Mouse (Mus musculus): ENCODE results near the gene Dsp. TPM values are rescaled to one million over a fixed set of nuclear protein-coding genes. Genes with fewer than 3 reads are reported as not detected.

Gene Dsp
- total RNA-seq, 1 experiment: 29.4 TPM

DNA sequence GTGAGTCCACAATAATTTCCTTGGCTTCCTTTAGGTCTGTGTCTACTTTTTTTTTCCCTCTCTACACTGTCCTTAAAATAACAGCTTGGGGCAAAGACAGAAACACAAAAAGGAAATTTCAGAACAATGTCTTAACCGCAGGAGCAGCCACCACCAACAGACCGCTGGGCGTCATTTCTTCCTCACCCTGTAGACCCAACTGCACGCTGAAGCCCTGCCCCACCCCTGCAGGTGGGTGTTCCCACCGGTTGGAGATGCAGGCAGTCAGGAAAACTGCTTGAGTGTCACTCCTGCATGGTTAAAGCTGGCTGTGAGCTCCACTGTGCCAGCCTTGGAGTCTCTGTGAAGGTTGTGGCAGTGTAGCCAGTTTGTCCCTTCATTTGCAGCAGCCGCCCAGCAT is 6.5 kb downstream of the Dsp start:
- Histone ChIP-seq H3K4me3 (ENCODE audit: insufficient read depth in 1 of 2, low read depth in 1 of 2, low read length in 2 of 2, poor library complexity in 1 of 2, severe bottlenecking in 1 of 2) (no peak overlapping the region), H3K4me1 (ENCODE audit: control insufficient read depth in 2 of 2, insufficient read depth in 2 of 2, low read length in 2 of 2, poor library complexity in 1 of 2) (peaks cover 2 to 5% of the 10 kb centered on the region in 2 experiments; a peak in 1 of 4 replicates), H3K27ac (ENCODE audit: insufficient read depth, low read depth, low read length, poor library complexity, severe bottlenecking) (no peak overlapping the region), H3K36me3 (ENCODE audit: control insufficient read depth, insufficient read depth, low read length, poor library complexity, severe bottlenecking) (no peaks in the 10 kb centered on the region), H3K9me3 (ENCODE audit: control insufficient read depth, insufficient read depth, low read depth, low read length) (no peaks in the 10 kb centered on the region), H3K9ac (ENCODE audit: insufficient read depth, low read depth, low read length, poor library complexity, severe bottlenecking) (no peak overlapping the region)
- no peak for DNase-seq (ENCODE audit: low read depth, low spot score)
- no peak for TF ChIP-seq MAFK (IDR thresholded peaks at IDR 0.05; ENCODE audit: insufficient read depth, low read depth, low read length)
- no peak for TF ChIP-seq HCFC1 (IDR thresholded peaks at IDR 0.05; ENCODE audit: borderline replicate concordance, insufficient read depth, low read length)
- no peak for TF ChIP-seq CHD2 (IDR thresholded peaks at IDR 0.05; ENCODE audit: low read depth, low read length)
- no peak for TF ChIP-seq ZC3H11A (IDR thresholded peaks at IDR 0.05; ENCODE audit: borderline replicate concordance, low read depth, low read length)
- TF ChIP-seq ZNF384 (IDR thresholded peaks at IDR 0.05; ENCODE audit: low read depth, low read length): no peak
- in situ Hi-C loops (cut with MboI; ENCODE audit: low sequenced_read_pairs in 2 of 2, unreplicated experiment in 2 of 2): no loop called here

DNA sequence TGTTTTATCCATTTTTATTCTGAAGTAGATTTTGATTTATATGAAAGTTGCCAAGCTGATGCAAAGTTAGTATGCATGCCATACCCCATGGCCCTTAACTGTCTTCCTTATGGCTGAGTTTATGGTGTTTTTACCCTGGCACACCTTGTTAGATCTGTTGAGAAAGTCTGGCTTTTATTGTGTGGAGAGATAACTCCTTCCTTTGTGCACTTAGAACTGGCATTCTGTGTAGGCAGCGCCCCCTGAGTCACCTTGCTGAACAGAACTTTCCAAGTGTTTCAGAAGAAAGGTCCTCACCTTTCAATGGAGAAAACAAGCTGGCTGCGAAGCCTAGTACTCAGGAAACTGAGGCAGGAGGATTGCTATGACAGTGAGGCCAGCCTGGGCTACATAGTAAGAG is 10.9 kb downstream of the Dsp start:
- no peak overlapping the region for H3K27ac ChIP-seq (ENCODE audit: insufficient read depth, low read depth, low read length, poor library complexity, severe bottlenecking)

DNA sequence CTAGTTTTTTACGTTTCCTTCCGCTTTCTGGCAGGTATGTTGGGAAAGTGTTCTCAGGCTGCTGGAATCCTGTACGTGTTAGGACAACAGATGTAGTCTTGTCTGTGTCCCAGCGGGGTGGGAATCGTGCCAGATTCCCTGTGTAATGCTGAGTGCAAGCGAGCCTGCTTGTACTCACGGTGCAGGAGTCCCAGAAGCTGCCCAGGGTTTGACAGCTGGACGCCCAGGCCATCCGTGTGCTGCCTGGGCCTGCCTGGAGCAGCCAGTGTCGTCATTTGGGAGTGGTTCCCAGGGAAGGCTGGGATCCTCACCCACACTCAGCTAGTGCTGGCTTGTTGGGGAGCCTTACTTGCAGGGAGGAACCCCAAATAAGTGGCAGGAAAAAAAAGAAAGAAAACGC is 11.6 kb downstream of the Dsp start:
- in situ Hi-C loops (cut with MboI; ENCODE audit: low sequenced_read_pairs in 2 of 2, unreplicated experiment in 2 of 2): no loop called here
- no peak for DNase-seq (ENCODE audit: low read depth, low spot score)
- peaks cover 0 to 2% of the 10 kb centered on the region in 2 experiments; a peak in 1 of 4 replicates for H3K4me1 ChIP-seq (ENCODE audit: control insufficient read depth in 2 of 2, insufficient read depth in 2 of 2, low read length in 2 of 2, poor library complexity in 1 of 2)

More for the DNA sequence above, 10.9 kb downstream of the Dsp start:
- H3K36me3 ChIP-seq (ENCODE audit: control insufficient read depth, insufficient read depth, low read length, poor library complexity, severe bottlenecking): no peaks in the 10 kb centered on the region
- H3K4me3 ChIP-seq (ENCODE audit: insufficient read depth in 1 of 2, low read depth in 1 of 2, low read length in 2 of 2, poor library complexity in 1 of 2, severe bottlenecking in 1 of 2): no peak overlapping the region
- DNase-seq (ENCODE audit: low read depth, low spot score): no peak
- H3K4me1 ChIP-seq (ENCODE audit: control insufficient read depth in 2 of 2, insufficient read depth in 2 of 2, low read length in 2 of 2, poor library complexity in 1 of 2): peaks cover 0 to 2% of the 10 kb centered on the region in 2 experiments; a peak in 1 of 4 replicates
- H3K9ac ChIP-seq (ENCODE audit: insufficient read depth, low read depth, low read length, poor library complexity, severe bottlenecking): no peak overlapping the region
- no peaks in the 10 kb centered on the region for H3K9me3 ChIP-seq (ENCODE audit: control insufficient read depth, insufficient read depth, low read depth, low read length)
- in situ Hi-C loops (cut with MboI; ENCODE audit: low sequenced_read_pairs in 2 of 2, unreplicated experiment in 2 of 2): no loop called here
- TF ChIP-seq CHD2 (IDR thresholded peaks at IDR 0.05; ENCODE audit: low read depth, low read length) (no peak), ZNF384 (IDR thresholded peaks at IDR 0.05; ENCODE audit: low read depth, low read length) (no peak), HCFC1 (IDR thresholded peaks at IDR 0.05; ENCODE audit: borderline replicate concordance, insufficient read depth, low read length) (no peak)

DNA sequence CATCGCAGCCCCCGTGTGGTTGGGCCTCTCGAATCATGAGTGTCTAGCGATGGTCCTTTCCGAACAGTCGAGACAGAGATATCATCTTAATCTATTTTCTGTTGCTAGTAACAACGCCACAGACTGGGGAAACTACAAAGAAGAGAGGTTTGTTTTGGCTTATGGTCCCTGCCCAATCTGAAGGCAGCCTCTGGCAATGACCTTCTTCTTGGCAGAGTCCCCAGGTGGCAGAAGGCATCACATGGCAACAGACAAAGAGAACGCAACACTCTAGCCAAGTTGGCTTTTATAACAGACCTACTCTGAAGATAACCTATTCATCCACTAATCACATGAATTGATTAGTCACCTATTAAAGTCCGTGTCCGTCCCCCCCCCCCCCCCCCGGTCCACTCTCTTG is 13.8 kb downstream of the Dsp start:
- Histone ChIP-seq H3K9me3 (ENCODE audit: control insufficient read depth, insufficient read depth, low read depth, low read length) (no peaks in the 10 kb centered on the region), H3K9ac (ENCODE audit: insufficient read depth, low read depth, low read length, poor library complexity, severe bottlenecking) (no peak overlapping the region), H3K4me1 (ENCODE audit: control insufficient read depth in 2 of 2, insufficient read depth in 2 of 2, low read length in 2 of 2, poor library complexity in 1 of 2) (no peaks in the 10 kb centered on the region), H3K4me3 (ENCODE audit: insufficient read depth in 1 of 2, low read depth in 1 of 2, low read length in 2 of 2, poor library complexity in 1 of 2, severe bottlenecking in 1 of 2) (no peak overlapping the region), H3K27ac (ENCODE audit: insufficient read depth, low read depth, low read length, poor library complexity, severe bottlenecking) (no peak overlapping the region), H3K36me3 (ENCODE audit: control insufficient read depth, insufficient read depth, low read length, poor library complexity, severe bottlenecking) (no peaks in the 10 kb centered on the region)
- TF ChIP-seq ZNF384 (IDR thresholded peaks at IDR 0.05; ENCODE audit: low read depth, low read length): no peak
- TF ChIP-seq HCFC1 (IDR thresholded peaks at IDR 0.05; ENCODE audit: borderline replicate concordance, insufficient read depth, low read length): no peak
- TF ChIP-seq ZC3H11A (IDR thresholded peaks at IDR 0.05; ENCODE audit: borderline replicate concordance, low read depth, low read length): no peak
- no peak for DNase-seq (ENCODE audit: low read depth, low spot score)
- in situ Hi-C loops (cut with MboI; ENCODE audit: low sequenced_read_pairs in 2 of 2, unreplicated experiment in 2 of 2): no loop called here

More for the DNA sequence above, 11.6 kb downstream of the Dsp start:
- H3K36me3 ChIP-seq (ENCODE audit: control insufficient read depth, insufficient read depth, low read length, poor library complexity, severe bottlenecking): no peaks in the 10 kb centered on the region
- no peak overlapping the region for H3K4me3 ChIP-seq (ENCODE audit: insufficient read depth in 1 of 2, low read depth in 1 of 2, low read length in 2 of 2, poor library complexity in 1 of 2, severe bottlenecking in 1 of 2)
- H3K9ac ChIP-seq (ENCODE audit: insufficient read depth, low read depth, low read length, poor library complexity, severe bottlenecking): no peak overlapping the region
- H3K27ac ChIP-seq (ENCODE audit: insufficient read depth, low read depth, low read length, poor library complexity, severe bottlenecking): no peak overlapping the region
- no peaks in the 10 kb centered on the region for H3K9me3 ChIP-seq (ENCODE audit: control insufficient read depth, insufficient read depth, low read depth, low read length)
- no peak for TF ChIP-seq MAFK (IDR thresholded peaks at IDR 0.05; ENCODE audit: insufficient read depth, low read depth, low read length)

DNA sequence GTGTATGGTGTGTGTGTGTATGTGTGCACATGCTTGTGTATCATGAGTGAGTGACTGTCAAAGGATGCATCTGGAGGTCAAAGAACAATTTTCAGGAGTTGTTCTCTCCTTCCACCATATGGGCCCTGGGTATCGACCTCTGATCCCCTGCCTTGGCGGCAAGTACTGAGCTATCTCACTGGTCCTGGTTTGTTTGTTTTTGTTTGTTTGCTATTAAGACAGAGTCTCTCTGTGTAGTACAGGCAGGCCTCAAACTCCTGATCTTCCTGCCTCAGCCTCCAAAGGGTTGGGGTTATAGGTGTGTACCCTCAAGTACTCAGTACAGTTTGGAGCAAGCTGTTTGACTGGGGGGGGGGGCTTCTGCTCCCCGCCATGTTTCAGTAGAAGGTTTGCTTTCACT is 16.0 kb downstream of the Dsp start:
- Histone ChIP-seq H3K27ac (ENCODE audit: insufficient read depth, low read depth, low read length, poor library complexity, severe bottlenecking) (no peak overlapping the region), H3K9ac (ENCODE audit: insufficient read depth, low read depth, low read length, poor library complexity, severe bottlenecking) (no peak overlapping the region), H3K9me3 (ENCODE audit: control insufficient read depth, insufficient read depth, low read depth, low read length) (no peaks in the 10 kb centered on the region), H3K4me3 (ENCODE audit: insufficient read depth in 1 of 2, low read depth in 1 of 2, low read length in 2 of 2, poor library complexity in 1 of 2, severe bottlenecking in 1 of 2) (no peak overlapping the region), H3K36me3 (ENCODE audit: control insufficient read depth, insufficient read depth, low read length, poor library complexity, severe bottlenecking) (no peaks in the 10 kb centered on the region), H3K4me1 (ENCODE audit: control insufficient read depth in 2 of 2, insufficient read depth in 2 of 2, low read length in 2 of 2, poor library complexity in 1 of 2) (peaks cover 2 to 3% of the 10 kb centered on the region in 2 experiments; a peak in 3 of 4 replicates)
- TF ChIP-seq ZC3H11A (IDR thresholded peaks at IDR 0.05; ENCODE audit: borderline replicate concordance, low read depth, low read length) (no peak), CHD2 (IDR thresholded peaks at IDR 0.05; ENCODE audit: low read depth, low read length) (no peak), ZNF384 (IDR thresholded peaks at IDR 0.05; ENCODE audit: low read depth, low read length) (no peak), HCFC1 (IDR thresholded peaks at IDR 0.05; ENCODE audit: borderline replicate concordance, insufficient read depth, low read length) (no peak), MAFK (IDR thresholded peaks at IDR 0.05; ENCODE audit: insufficient read depth, low read depth, low read length) (no peak)
- DNase-seq (ENCODE audit: low read depth, low spot score): no peak
- in situ Hi-C loops (cut with MboI; ENCODE audit: low sequenced_read_pairs in 2 of 2, unreplicated experiment in 2 of 2): no loop called here
